Mouse (Mus musculus): Measurements from ENCODE around the gene Ubox5.

GRCm38 (mm10) chr2:130638101-130638611 lies 8.3 kb upstream of the Ubox5 start:
- TF ChIP-seq CTCF (IDR thresholded peaks at IDR 0.05; ENCODE audit: borderline replicate concordance, insufficient read depth, low read depth, low read length) = no peak
- no peak for TF ChIP-seq POLR2A (IDR thresholded peaks at IDR 0.05; ENCODE audit: borderline replicate concordance, insufficient read depth, low read length)
